Mouse (Mus musculus): ENCODE results near the gene Mael. TPM values are rescaled to one million over a fixed set of nuclear protein-coding genes. Genes with fewer than 3 reads are reported as not detected.

Mael gene
- polyA plus RNA-seq (2016; fragmentation: Nextera tagmentation; extraction: Ambion mirVana), result 0.09 and 0.11 TPM in 2 replicates

- no peaks in the 10 kb centered on the region; the same call in 1 of the 2 replicates for H3K36me3 ChIP-seq
- WGBS, result 76% methylated on average over 53 of the region's 53 CpGs
- H3K4me1 ChIP-seq, result no peaks in the 10 kb centered on the region
- H3K27ac ChIP-seq, result no peak within 1 kb of the TSS
- H3K27me3 ChIP-seq (ENCODE audit: insufficient read depth, poor library complexity, severe bottlenecking), result no peaks in the 10 kb centered on the region
- DNase-seq (ENCODE audit: low spot score), result peak; percentile 73
- no peak within 1 kb of the TSS for H3K4me3 ChIP-seq
- H3K9me3 ChIP-seq, result peaks cover 6% of the 10 kb centered on the region; the same call in 1 of the 2 replicates
These were observed at the start of gene Mael for GRCm38 (mm10) chr1:166238315-166238969. Gene Mael (minus strand): TSS chr1:166238747.

- no peaks in the 10 kb centered on the region for H3K9me3 ChIP-seq
- no peak overlapping the region for H3K4me3 ChIP-seq
- 88% methylated on average over 9 of the region's 9 CpGs for WGBS
- no peak overlapping the region for H3K27ac ChIP-seq
- DNase-seq (ENCODE audit: low spot score), result no peak
- H3K36me3 ChIP-seq, result no peaks in the 10 kb centered on the region
- H3K27me3 ChIP-seq (ENCODE audit: insufficient read depth, poor library complexity, severe bottlenecking), result no peaks in the 10 kb centered on the region
- H3K4me1 ChIP-seq, result peaks cover 9% of the 10 kb centered on the region
These were observed 47.7 kb upstream of the Mael start for GRCm38 (mm10) chr1:166286231-166286630.

GRCm38 (mm10) chr1:166284390-166284789 is 45.8 kb upstream of the Mael start:
- H3K9me3 ChIP-seq, result no peaks in the 10 kb centered on the region
- peaks cover 24% of the 10 kb centered on the region for H3K4me1 ChIP-seq
- H3K36me3 ChIP-seq, result no peaks in the 10 kb centered on the region
- H3K27me3 ChIP-seq (ENCODE audit: insufficient read depth, poor library complexity, severe bottlenecking), result no peaks in the 10 kb centered on the region
- 74% methylated on average over 8 of the region's 8 CpGs for WGBS
- H3K27ac ChIP-seq, result no peak overlapping the region
- DNase-seq (ENCODE audit: low spot score), result no peak
- H3K4me3 ChIP-seq, result no peak overlapping the region

- 89% methylated on average over 6 of the region's 6 CpGs for WGBS
These were observed 44.9 kb upstream of the Mael start for GRCm38 (mm10) chr1:166283451-166283850.

GRCm38 (mm10) chr1:166282597-166283210 is 44.2 kb upstream of the Mael start:
- Histone ChIP-seq H3K27me3 (ENCODE audit: insufficient read depth, poor library complexity, severe bottlenecking) (no peaks in the 10 kb centered on the region), H3K9me3 (no peaks in the 10 kb centered on the region), H3K4me3 (peak overlapping the region; percentile 51), H3K27ac (peak overlapping the region; percentile 37; the same call in 1 of the 2 replicates), H3K4me1 (peaks cover 24% of the 10 kb centered on the region), H3K36me3 (no peaks in the 10 kb centered on the region)
- 6% methylated on average over 22 of the region's 22 CpGs for WGBS
- peak; percentile 90 for DNase-seq (ENCODE audit: low spot score)

More at GRCm38 (mm10) chr1:166283451-166283850, 44.9 kb upstream of the Mael start:
- Histone ChIP-seq H3K4me1 (peaks cover 24% of the 10 kb centered on the region), H3K27ac (no peak overlapping the region), H3K9me3 (no peaks in the 10 kb centered on the region), H3K27me3 (ENCODE audit: insufficient read depth, poor library complexity, severe bottlenecking) (no peaks in the 10 kb centered on the region), H3K4me3 (no peak overlapping the region), H3K36me3 (no peaks in the 10 kb centered on the region)
- no peak for DNase-seq (ENCODE audit: low spot score)

- Histone ChIP-seq H3K27me3 (ENCODE audit: insufficient read depth, poor library complexity, severe bottlenecking) (no peaks in the 10 kb centered on the region), H3K4me1 (peaks cover 24% of the 10 kb centered on the region), H3K36me3 (no peaks in the 10 kb centered on the region), H3K4me3 (no peak overlapping the region), H3K9me3 (no peaks in the 10 kb centered on the region), H3K27ac (no peak overlapping the region)
- no peak for DNase-seq (ENCODE audit: low spot score)
- 63% methylated on average over 3 of the region's 3 CpGs for WGBS
These were observed 43.3 kb upstream of the Mael start for GRCm38 (mm10) chr1:166281836-166282235.

- Histone ChIP-seq H3K9me3 (no peaks in the 10 kb centered on the region), H3K27me3 (ENCODE audit: insufficient read depth, poor library complexity, severe bottlenecking) (no peaks in the 10 kb centered on the region), H3K36me3 (no peaks in the 10 kb centered on the region), H3K27ac (no peak overlapping the region), H3K4me1 (peaks cover 24% of the 10 kb centered on the region), H3K4me3 (no peak overlapping the region)
- DNase-seq (ENCODE audit: low spot score), result no peak
- WGBS, result 33% methylated on average over 1 of the region's 1 CpGs
These were observed 42.7 kb upstream of the Mael start for GRCm38 (mm10) chr1:166281287-166281686.

- no peaks in the 10 kb centered on the region for H3K9me3 ChIP-seq
- 0 out of 2 replicates have a peak overlapping the region, but pooled peaks have one; percentile 1 for H3K27ac ChIP-seq
- H3K4me1 ChIP-seq, result peaks cover 24% of the 10 kb centered on the region
- H3K36me3 ChIP-seq, result no peaks in the 10 kb centered on the region
- DNase-seq (ENCODE audit: low spot score), result no peak
- H3K27me3 ChIP-seq (ENCODE audit: insufficient read depth, poor library complexity, severe bottlenecking), result no peaks in the 10 kb centered on the region
- no peak overlapping the region for H3K4me3 ChIP-seq
- 11% methylated on average over 1 of the region's 1 CpGs for WGBS
These were observed 42.0 kb upstream of the Mael start for GRCm38 (mm10) chr1:166280566-166280965.

GRCm38 (mm10) chr1:166279580-166280206 is 41.1 kb upstream of the Mael start:
- no peaks in the 10 kb centered on the region for H3K27me3 ChIP-seq (ENCODE audit: insufficient read depth, poor library complexity, severe bottlenecking)
- 41% methylated on average over 9 of the region's 9 CpGs for WGBS
- no peaks in the 10 kb centered on the region for H3K36me3 ChIP-seq
- no peak overlapping the region for H3K27ac ChIP-seq
- no peaks in the 10 kb centered on the region for H3K9me3 ChIP-seq
- no peak overlapping the region for H3K4me3 ChIP-seq
- peaks cover 24% of the 10 kb centered on the region for H3K4me1 ChIP-seq
- no peak for DNase-seq (ENCODE audit: low spot score)

- WGBS, result 50% methylated on average over 2 of the region's 2 CpGs
- H3K4me3 ChIP-seq, result no peak overlapping the region
- no peak overlapping the region for H3K27ac ChIP-seq
- H3K36me3 ChIP-seq, result no peaks in the 10 kb centered on the region
- no peak for DNase-seq (ENCODE audit: low spot score)
- no peaks in the 10 kb centered on the region for H3K9me3 ChIP-seq
- peaks cover 24% of the 10 kb centered on the region for H3K4me1 ChIP-seq
- no peaks in the 10 kb centered on the region for H3K27me3 ChIP-seq (ENCODE audit: insufficient read depth, poor library complexity, severe bottlenecking)
These were observed 40.2 kb upstream of the Mael start for GRCm38 (mm10) chr1:166278786-166279185.

- Histone ChIP-seq H3K27ac (no peak overlapping the region), H3K4me1 (no peaks in the 10 kb centered on the region), H3K36me3 (no peaks in the 10 kb centered on the region), H3K9me3 (no peaks in the 10 kb centered on the region), H3K4me3 (no peak overlapping the region), H3K27me3 (ENCODE audit: insufficient read depth, poor library complexity, severe bottlenecking) (no peaks in the 10 kb centered on the region)
- WGBS, result 85% methylated on average over 5 of the region's 5 CpGs
- no peak for DNase-seq (ENCODE audit: low spot score)
These were observed 29.7 kb upstream of the Mael start for GRCm38 (mm10) chr1:166268218-166268617.

GRCm38 (mm10) chr1:166266918-166267317 is 28.4 kb upstream of the Mael start:
- Histone ChIP-seq H3K9me3 (no peaks in the 10 kb centered on the region), H3K4me3 (no peak overlapping the region), H3K27ac (no peak overlapping the region), H3K36me3 (no peaks in the 10 kb centered on the region), H3K27me3 (ENCODE audit: insufficient read depth, poor library complexity, severe bottlenecking) (no peaks in the 10 kb centered on the region), H3K4me1 (no peaks in the 10 kb centered on the region)
- WGBS, result 88% methylated on average over 9 of the region's 9 CpGs
- no peak for DNase-seq (ENCODE audit: low spot score)

GRCm38 (mm10) chr1:166266001-166266705 is 27.6 kb upstream of the Mael start:
- WGBS, result 85% methylated on average over 7 of the region's 7 CpGs
- DNase-seq (ENCODE audit: low spot score), result no peak
- Histone ChIP-seq H3K36me3 (no peaks in the 10 kb centered on the region), H3K4me1 (no peaks in the 10 kb centered on the region), H3K4me3 (no peak overlapping the region), H3K27ac (no peak overlapping the region), H3K27me3 (ENCODE audit: insufficient read depth, poor library complexity, severe bottlenecking) (no peaks in the 10 kb centered on the region), H3K9me3 (no peaks in the 10 kb centered on the region)
